Mouse (Mus musculus) forebrain, embryonic 15.5 days (tissue): ENCODE measurements around the gene Rbpj. TPM values are rescaled to one million over a fixed set of nuclear protein-coding genes. Genes with fewer than 3 reads are reported as not detected.

Source experiments
- ATAC-seq: fragments of 200-750 bp; cut with Nextera tagmentation; replicated peaks from 2 replicates; pipeline ENCODE4 v1.8.0; 2017; ENCODE audit warnings: mild to moderate bottlenecking, moderate TSS enrichment, moderate library complexity
- H3K27ac ChIP-seq: fragments of 300-500 bp; sonication (generic); replicated peaks from 2 replicates; pipeline ENCODE4 v1.5.1; 2015; ENCODE audit warnings: mild to moderate bottlenecking, inconsistent platforms
- H3K27me3 ChIP-seq: fragments of 300-500 bp; sonication (generic); 2 replicates; pipeline ENCODE4 v1.6.1; 2015; ENCODE audit warnings: inconsistent platforms
- H3K36me3 ChIP-seq: fragments of 300-500 bp; sonication (generic); 2 replicates; pipeline ENCODE4 v1.6.1; 2015; ENCODE audit warnings: mild to moderate bottlenecking, inconsistent platforms
- H3K4me1 ChIP-seq: fragments of 300-500 bp; sonication (generic); 2 replicates; pipeline ENCODE4 v1.6.1; 2015; ENCODE audit warnings: inconsistent platforms
- H3K4me2 ChIP-seq: fragments of 300-500 bp; sonication (generic); replicated peaks from 2 replicates; pipeline ENCODE4 v1.6.1; 2015; ENCODE audit warnings: mild to moderate bottlenecking, inconsistent platforms
- H3K4me3 ChIP-seq: fragments of 300-500 bp; sonication (generic); 2 replicates; pipeline ENCODE4 v1.5.1; 2015; ENCODE audit warnings: mild to moderate bottlenecking, inconsistent platforms
- H3K9ac ChIP-seq: fragments of 300-500 bp; sonication (generic); replicated peaks from 2 replicates; pipeline ENCODE4 v1.6.1; 2015; ENCODE audit warnings: mild to moderate bottlenecking, inconsistent platforms
- H3K9me3 ChIP-seq: fragments of 300-500 bp; sonication (generic); 2 replicates; pipeline ENCODE4 v1.6.1; 2016; ENCODE audit warnings: inconsistent platforms
- WGBS: fragments of 180-500 bp; shearing (Covaris S2); methylation state at CpG from one replicate; pipeline ENCODE4 v1.1.7; 2015; ENCODE audit warnings: mixed read lengths; 5-methylcytosine and 5-hydroxymethylcytosine counted together
- polyA plus RNA-seq: library from polyadenylated mRNA; unstranded; fragments of >200 nt; fragmentation: Nextera tagmentation; extraction: Ambion mirVana; gene quantifications from 2 replicates; pipeline ENCODE4 v1.2.1, GENCODE M21; 2015

Rbpj gene
- polyA plus RNA-seq, 1 experiment from 2014 or later, result 41.3 TPM

- no peak for ATAC-seq
- WGBS, result 81% methylated on average over 6 of the region's 6 CpGs
Measured at GRCm38 (mm10) chr5:53557544-53558260, 91.8 kb downstream of the Rbpj start.

GRCm38 (mm10) chr5:53561160-53561559 lies 95.2 kb downstream of the Rbpj start:
- WGBS, result 81% methylated on average over 7 of the region's 7 CpGs
- Histone ChIP-seq H3K27ac (no peak overlapping the region), H3K36me3 (no peaks in the 10 kb centered on the region), H3K4me2 (no peak overlapping the region), H3K9me3 (no peaks in the 10 kb centered on the region), H3K9ac (no peak overlapping the region), H3K4me3 (no peak overlapping the region), H3K27me3 (no peaks in the 10 kb centered on the region), H3K4me1 (no peaks in the 10 kb centered on the region)
- ATAC-seq, result no peak

More at GRCm38 (mm10) chr5:53557544-53558260, 91.8 kb downstream of the Rbpj start:
- Histone ChIP-seq H3K36me3 (no peaks in the 10 kb centered on the region), H3K4me2 (no peak overlapping the region), H3K9me3 (no peaks in the 10 kb centered on the region), H3K27me3 (no peaks in the 10 kb centered on the region), H3K4me1 (no peaks in the 10 kb centered on the region), H3K27ac (no peak overlapping the region), H3K4me3 (no peak overlapping the region), H3K9ac (no peak overlapping the region)

GRCm38 (mm10) chr5:53564309-53564708 lies 98.4 kb downstream of the Rbpj start:
- H3K9ac ChIP-seq, result no peak overlapping the region
- no peaks in the 10 kb centered on the region for H3K9me3 ChIP-seq
- H3K27me3 ChIP-seq, result no peaks in the 10 kb centered on the region
- no peak overlapping the region for H3K4me3 ChIP-seq
- no peaks in the 10 kb centered on the region for H3K36me3 ChIP-seq
- WGBS, result 92% methylated on average over 19 of the region's 19 CpGs
- no peak overlapping the region for H3K4me2 ChIP-seq
- no peak for ATAC-seq
- no peaks in the 10 kb centered on the region for H3K4me1 ChIP-seq
- no peak overlapping the region for H3K27ac ChIP-seq

GRCm38 (mm10) chr5:53565213-53565794 lies 99.4 kb downstream of the Rbpj start:
- no peak for ATAC-seq
- Histone ChIP-seq H3K4me2 (no peak overlapping the region), H3K27ac (no peak overlapping the region), H3K36me3 (no peaks in the 10 kb centered on the region), H3K9ac (no peak overlapping the region), H3K27me3 (no peaks in the 10 kb centered on the region), H3K9me3 (no peaks in the 10 kb centered on the region), H3K4me1 (no peaks in the 10 kb centered on the region), H3K4me3 (no peak overlapping the region)
- WGBS, result 77% methylated on average over 5 of the region's 5 CpGs

- H3K27ac ChIP-seq, result no peak overlapping the region
- H3K9ac ChIP-seq, result no peak overlapping the region
- no peak for ATAC-seq
- H3K4me2 ChIP-seq, result no peak overlapping the region
- H3K27me3 ChIP-seq, result no peaks in the 10 kb centered on the region
- H3K36me3 ChIP-seq, result no peaks in the 10 kb centered on the region
- no peaks in the 10 kb centered on the region for H3K9me3 ChIP-seq
- 92% methylated on average over 15 of the region's 15 CpGs for WGBS
- no peak overlapping the region for H3K4me3 ChIP-seq
- H3K4me1 ChIP-seq, result no peaks in the 10 kb centered on the region
Measured at GRCm38 (mm10) chr5:53566485-53567083, 100.6 kb downstream of the Rbpj start.

DNA sequence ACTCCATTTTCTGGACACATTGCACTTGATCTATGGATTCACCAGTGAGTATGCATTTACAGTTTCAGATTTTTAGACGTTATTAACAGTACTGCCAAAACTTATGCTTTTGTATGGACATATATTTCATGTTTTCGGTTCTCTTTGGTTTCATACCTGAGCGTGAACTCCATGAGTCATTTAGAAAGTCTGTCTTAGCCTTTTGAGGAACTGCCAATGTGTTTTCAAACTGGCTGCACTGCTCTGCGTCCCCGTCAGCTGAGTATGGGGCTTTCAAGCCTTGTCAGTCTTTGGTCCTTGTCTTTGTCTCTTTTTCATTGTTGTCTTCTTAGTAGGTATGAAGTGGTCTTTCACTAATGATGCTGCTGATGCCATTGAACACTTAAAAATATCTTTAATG lies 106.5 kb downstream of the Rbpj start:
- Histone ChIP-seq H3K4me2 (no peak overlapping the region), H3K9me3 (no peaks in the 10 kb centered on the region), H3K9ac (no peak overlapping the region), H3K4me3 (no peak overlapping the region), H3K27ac (no peak overlapping the region), H3K4me1 (no peaks in the 10 kb centered on the region), H3K27me3 (no peaks in the 10 kb centered on the region), H3K36me3 (no peaks in the 10 kb centered on the region)
- WGBS, result 84% methylated on average over 5 of the region's 5 CpGs
- ATAC-seq, result no peak

GRCm38 (mm10) chr5:53574883-53575442 lies 109.0 kb downstream of the Rbpj start:
- no peak for ATAC-seq
- H3K27ac ChIP-seq, result no peak overlapping the region
- H3K9me3 ChIP-seq, result no peaks in the 10 kb centered on the region
- no peaks in the 10 kb centered on the region for H3K27me3 ChIP-seq
- 52% methylated on average over 3 of the region's 3 CpGs for WGBS
- H3K4me1 ChIP-seq, result no peaks in the 10 kb centered on the region
- no peak overlapping the region for H3K4me3 ChIP-seq
- H3K9ac ChIP-seq, result no peak overlapping the region
- no peak overlapping the region for H3K4me2 ChIP-seq
- no peaks in the 10 kb centered on the region for H3K36me3 ChIP-seq

- WGBS, result 87% methylated on average over 10 of the region's 10 CpGs
- ATAC-seq, result no peak
- no peaks in the 10 kb centered on the region for H3K27me3 ChIP-seq
- H3K4me3 ChIP-seq, result no peak overlapping the region
- H3K9ac ChIP-seq, result no peak overlapping the region
- H3K27ac ChIP-seq, result no peak overlapping the region
- H3K9me3 ChIP-seq, result no peaks in the 10 kb centered on the region
- no peaks in the 10 kb centered on the region for H3K36me3 ChIP-seq
- no peaks in the 10 kb centered on the region for H3K4me1 ChIP-seq
- H3K4me2 ChIP-seq, result no peak overlapping the region
Measured at GRCm38 (mm10) chr5:53577272-53577889, 111.4 kb downstream of the Rbpj start.

GRCm38 (mm10) chr5:53584069-53584767 lies 118.3 kb downstream of the Rbpj start:
- Histone ChIP-seq H3K4me1 (peaks cover 8% of the 10 kb centered on the region; the same call in 1 of the 2 replicates), H3K4me2 (no peak overlapping the region), H3K9me3 (no peaks in the 10 kb centered on the region), H3K36me3 (no peaks in the 10 kb centered on the region), H3K27me3 (no peaks in the 10 kb centered on the region), H3K9ac (no peak overlapping the region), H3K4me3 (no peak overlapping the region), H3K27ac (no peak overlapping the region)
- 94% methylated on average over 9 of the region's 9 CpGs for WGBS
- ATAC-seq, result no peak

DNA sequence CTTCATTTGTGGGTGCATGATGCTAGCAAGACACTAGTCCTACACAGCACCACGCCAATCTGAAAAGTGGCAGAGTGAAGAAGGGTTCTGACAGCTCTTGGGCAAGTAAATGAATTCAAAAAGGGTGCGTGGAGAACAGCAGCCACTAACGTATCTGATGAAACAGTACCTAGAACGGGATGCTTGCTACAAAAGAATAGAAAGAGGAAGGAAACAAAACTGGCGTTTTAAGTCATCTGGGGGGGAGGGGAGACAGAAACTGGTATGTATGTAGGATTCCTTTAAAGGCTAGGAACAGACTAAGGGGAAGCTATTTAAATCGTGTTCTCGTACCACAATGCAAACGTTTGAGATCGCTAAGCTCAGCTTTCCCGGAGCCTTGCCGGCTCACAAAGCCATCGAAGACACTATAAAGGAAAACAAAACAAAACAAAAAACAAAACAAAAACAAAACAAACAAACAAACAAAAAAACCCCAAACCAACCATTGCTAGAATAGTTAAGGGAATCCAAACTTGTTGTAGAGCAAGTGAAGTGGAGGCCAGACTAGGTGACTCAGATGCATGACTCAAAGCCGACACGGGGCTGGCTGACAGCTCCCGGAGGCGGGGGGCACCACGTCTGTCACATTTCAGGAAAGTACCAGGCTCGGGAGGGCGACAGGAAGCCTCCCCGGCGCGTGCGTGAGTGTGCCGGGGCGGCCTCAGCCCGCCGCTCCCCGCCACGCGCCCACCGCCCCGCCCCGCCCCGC lies 122.6 kb downstream of the Rbpj start:
- H3K4me1 ChIP-seq, result peaks cover 29% of the 10 kb centered on the region
- ATAC-seq, result peak; percentile 52
- no peaks in the 10 kb centered on the region for H3K36me3 ChIP-seq
- H3K27ac ChIP-seq, result peak overlapping the region; percentile 100
- H3K27me3 ChIP-seq, result no peaks in the 10 kb centered on the region
- WGBS, result 1% methylated on average over 34 of the region's 34 CpGs
- H3K9me3 ChIP-seq, result no peaks in the 10 kb centered on the region
- H3K9ac ChIP-seq, result peak overlapping the region; percentile 58
- peak overlapping the region; percentile 95 for H3K4me3 ChIP-seq
- peak overlapping the region; percentile 86 for H3K4me2 ChIP-seq
